Mouse (Mus musculus): ENCODE results near the gene Agpat1.

DNA sequence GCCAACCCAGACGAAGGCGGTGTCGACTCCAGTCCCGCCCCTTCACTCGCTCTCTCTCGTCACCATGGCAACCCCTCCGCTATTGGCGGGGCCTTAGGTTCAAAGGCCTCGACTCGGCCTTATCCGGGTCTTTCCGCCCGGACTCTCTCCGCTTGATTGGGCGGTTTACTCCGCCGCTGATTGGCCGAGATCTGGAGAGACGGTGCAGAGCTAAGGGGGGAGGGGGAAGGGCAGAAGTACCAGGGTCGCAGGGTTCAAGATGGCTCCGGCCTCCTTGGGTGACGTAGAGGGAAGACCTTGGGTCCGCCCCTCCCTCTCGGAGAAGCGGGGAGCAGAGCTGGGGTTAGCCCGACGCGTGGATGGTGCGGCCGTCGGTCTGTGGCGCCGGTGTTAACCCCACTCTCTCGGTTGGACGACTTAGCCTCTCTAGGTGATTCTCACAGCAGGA lies at the start of gene Agpat1:
- TF ChIP-seq CTCF (IDR thresholded peaks at IDR 0.05; ENCODE audit: low read depth) = no peak
- TF ChIP-seq EP300 (optimal IDR thresholded peaks at IDR 0.05) = no peak

Data from stomach, postnatal 0 days (tissue).